Mouse (Mus musculus): ENCODE results near the gene Irgc1. TPM values are rescaled to one million over a fixed set of nuclear protein-coding genes. Genes with fewer than 3 reads are reported as not detected.
A peak's percentile ranks its signal among the peaks of the same experiment; 100 is the strongest.

Gene Irgc1
- total and polyA plus RNA-seq, 3 experiments: not detected

GRCm38 (mm10) chr7:24384827-24385226, 67.3 kb downstream of the Irgc1 start:
- H3K4me3 ChIP-seq (ENCODE audit: control insufficient read depth in 1 of 2, insufficient read depth in 1 of 2, low read depth in 2 of 2, low read length in 2 of 2): no peak overlapping the region
- H3K27ac ChIP-seq (ENCODE audit: control insufficient read depth, low read depth, low read length): peak overlapping the region; percentile 81; the same call in 1 of the 2 replicates
- DNase-seq (ENCODE audit: low read depth, low spot score): peak; percentile 72
- H3K36me3 ChIP-seq (ENCODE audit: control insufficient read depth in 1 of 2, insufficient read depth in 2 of 2, low read length in 2 of 2): peaks cover 12 to 39% of the 10 kb centered on the region in 2 experiments
- no peak overlapping the region for H3K9ac ChIP-seq (ENCODE audit: control insufficient read depth, low read depth, low read length, poor library complexity, severe bottlenecking)
- peaks cover 8 to 52% of the 10 kb centered on the region in 2 experiments for H3K4me1 ChIP-seq (ENCODE audit: control insufficient read depth in 1 of 2, insufficient read depth in 2 of 2, low read length in 2 of 2)
- no peaks in the 10 kb centered on the region for H3K27me3 ChIP-seq (ENCODE audit: control insufficient read depth in 1 of 2, insufficient read depth in 2 of 2, low read length in 2 of 2)
- TF ChIP-seq JUND (IDR thresholded peaks at IDR 0.05; ENCODE audit: low read depth, low read length) (no peak), TBP (IDR thresholded peaks at IDR 0.05; ENCODE audit: low read depth, low read length) (no peak), MEF2A (IDR thresholded peaks at IDR 0.05; ENCODE audit: extremely low read depth, insufficient replicate concordance, low read depth, low read length, poor library complexity, severe bottlenecking) (no peak), NELFE (IDR thresholded peaks at IDR 0.05; ENCODE audit: low read depth, low read length) (no peak), TCF12 (IDR thresholded peaks at IDR 0.05; ENCODE audit: low read depth, low read length) (no peak), CTCF (IDR thresholded peaks at IDR 0.05 in 2 of 3, conservative IDR thresholded peaks at IDR 0.05 in 1 of 3; ENCODE audit: control insufficient read depth in 1 of 3, insufficient read depth in 1 of 3, low read depth in 2 of 3, low read length in 3 of 3, poor library complexity in 1 of 3, severe bottlenecking in 1 of 3) (peak; percentile 74 to 95 (median 79)), USF1 (IDR thresholded peaks at IDR 0.05; ENCODE audit: low read depth, low read length) (no peak), MYC (IDR thresholded peaks at IDR 0.05; ENCODE audit: low read depth, low read length) (no peak), POLR2AphosphoS2 (IDR thresholded peaks at IDR 0.05; ENCODE audit: low read length) (no peak), BHLHE40 (IDR thresholded peaks at IDR 0.05; ENCODE audit: borderline replicate concordance, low read depth, low read length) (no peak), EP300 (IDR thresholded peaks at IDR 0.05; ENCODE audit: low read depth in 1 of 2, low read length in 2 of 2) (no peak), SMC3 (IDR thresholded peaks at IDR 0.05; ENCODE audit: low read depth, low read length) (peak; percentile 60), MAFK (IDR thresholded peaks at IDR 0.05; ENCODE audit: borderline replicate concordance, low read depth, low read length) (no peak), RCOR1 (IDR thresholded peaks at IDR 0.05; ENCODE audit: low read depth, low read length) (no peak), ETS1 (IDR thresholded peaks at IDR 0.05; ENCODE audit: low read depth, low read length) (no peak), USF2 (IDR thresholded peaks at IDR 0.05; ENCODE audit: borderline replicate concordance in 1 of 2, insufficient read depth in 1 of 2, low read depth in 1 of 2, low read length in 2 of 2) (no peak), MAZ (IDR thresholded peaks at IDR 0.05; ENCODE audit: low read depth, low read length) (no peak), UBTF (IDR thresholded peaks at IDR 0.05; ENCODE audit: borderline replicate concordance, insufficient read depth, low read depth, low read length) (no peak), GABPA (IDR thresholded peaks at IDR 0.05; ENCODE audit: low read depth, low read length) (no peak), ZC3H11A (IDR thresholded peaks at IDR 0.05; ENCODE audit: low read depth, low read length) (peak; percentile 24; the same call in 1 of the 2 replicates), ZKSCAN1 (IDR thresholded peaks at IDR 0.05; ENCODE audit: low read depth, low read length) (no peak), CHD1 (IDR thresholded peaks at IDR 0.05; ENCODE audit: low read depth, low read length) (no peak), MAX (IDR thresholded peaks at IDR 0.05; ENCODE audit: low read length) (no peak), KAT2A (conservative IDR thresholded peaks at IDR 0.05; ENCODE audit: low read depth, low read length) (no peak), RAD21 (IDR thresholded peaks at IDR 0.05; ENCODE audit: low read depth, low read length) (peak; percentile 43), NRF1 (IDR thresholded peaks at IDR 0.05; ENCODE audit: insufficient read depth, low read depth, low read length, poor library complexity, severe bottlenecking) (no peak), HCFC1 (IDR thresholded peaks at IDR 0.05; ENCODE audit: low read depth, low read length) (no peak), ZMIZ1 (IDR thresholded peaks at IDR 0.05; ENCODE audit: low read depth, low read length) (no peak)
- no peaks in the 10 kb centered on the region for H3K9me3 ChIP-seq (replicated peaks; ENCODE audit: insufficient read depth, low read length)
- H3K79me2 ChIP-seq (ENCODE audit: control insufficient read depth, insufficient read depth, low read length, poor library complexity): no peaks in the 10 kb centered on the region; the same call in 1 of the 2 replicates

All from MEL (cell line).